Mouse (Mus musculus): ENCODE measurements at regions not wholly inside any gene's neighbourhood (a gene's known extent, or its start where the extent isn't known, plus 50 kb on each side); places are given as distances from the start of the nearest gene placed in this dataset.

DNA sequence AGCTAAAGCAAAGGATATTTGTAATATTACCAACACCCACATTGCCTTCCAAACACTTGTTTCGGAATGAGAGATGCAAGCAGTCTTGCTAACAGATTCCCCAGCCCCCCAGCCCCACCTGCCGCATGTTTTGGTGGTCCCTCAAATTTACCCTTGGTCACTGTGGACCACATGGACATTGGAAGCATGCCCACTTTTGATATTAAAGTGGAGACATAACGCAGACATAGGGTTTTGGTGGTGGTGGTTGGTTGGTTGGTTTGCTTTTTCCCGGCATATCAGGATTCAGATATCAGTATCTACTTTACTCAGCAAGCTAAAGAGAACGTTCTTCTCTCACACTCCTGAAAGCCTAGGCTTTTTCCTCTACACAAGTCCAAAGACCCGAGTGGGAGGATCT is 381.3 kb downstream of the Zfp536 start:
- no peaks in the 10 kb centered on the region for H3K9me3 ChIP-seq
- DNase-seq (ENCODE audit: low spot score) = no peak
- WGBS = 76% methylated on average over 6 of the region's 6 CpGs
- H3K27me3 ChIP-seq (ENCODE audit: insufficient read depth, poor library complexity, severe bottlenecking) = no peaks in the 10 kb centered on the region
- no peak overlapping the region for H3K4me3 ChIP-seq
- H3K4me1 ChIP-seq = peaks cover 10% of the 10 kb centered on the region
- no peak overlapping the region for H3K27ac ChIP-seq
- no peaks in the 10 kb centered on the region for H3K36me3 ChIP-seq

DNA sequence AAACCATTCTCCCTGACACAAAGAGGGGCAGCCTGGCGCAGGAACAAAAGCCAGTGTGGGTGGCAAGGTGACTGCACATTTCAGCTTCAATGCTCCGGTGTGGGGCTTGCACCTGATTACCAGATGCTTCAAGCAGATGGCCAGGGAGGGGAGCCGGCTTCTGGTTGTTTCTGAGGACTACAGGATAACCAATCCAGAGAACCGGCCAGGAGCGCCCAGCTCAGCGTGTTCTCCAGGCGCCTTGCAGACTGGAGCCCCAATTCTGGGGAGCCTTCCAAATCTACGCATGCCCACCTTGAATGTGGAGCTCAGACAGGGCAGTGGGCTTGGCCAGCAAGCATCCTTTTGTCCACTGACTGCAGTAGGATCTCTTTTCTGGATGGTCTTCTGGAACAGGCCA is 380.8 kb downstream of the Zfp536 start:
- Histone ChIP-seq H3K4me3 (no peak overlapping the region), H3K36me3 (no peaks in the 10 kb centered on the region), H3K27ac (no peak overlapping the region), H3K27me3 (ENCODE audit: insufficient read depth, poor library complexity, severe bottlenecking) (no peaks in the 10 kb centered on the region), H3K9me3 (no peaks in the 10 kb centered on the region), H3K4me1 (peaks cover 10% of the 10 kb centered on the region)
- DNase-seq (ENCODE audit: low spot score) = no peak
- WGBS = 89% methylated on average over 8 of the region's 8 CpGs

DNA sequence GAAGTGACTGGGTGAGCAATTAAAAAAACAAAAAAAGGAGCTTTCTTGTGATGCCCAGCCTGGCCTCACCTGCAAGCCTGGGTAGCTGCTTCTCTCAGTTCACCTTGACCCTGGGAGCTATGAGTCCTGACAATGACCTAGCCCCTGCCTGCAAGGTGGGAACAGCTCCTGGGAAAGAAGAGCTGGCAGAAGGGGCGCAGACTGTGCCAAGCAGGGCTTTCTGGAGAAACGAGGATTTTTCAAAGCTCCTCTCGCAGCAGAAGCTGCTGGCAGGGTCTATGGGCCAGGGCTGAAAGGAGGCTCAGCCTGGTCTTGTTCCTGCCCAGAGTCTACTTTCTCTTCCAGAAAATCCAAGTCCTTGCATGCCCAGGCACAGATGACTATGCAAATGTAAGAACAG is 380.4 kb downstream of the Zfp536 start:
- no peak for DNase-seq (ENCODE audit: low spot score)
- no peaks in the 10 kb centered on the region for H3K27me3 ChIP-seq (ENCODE audit: insufficient read depth, poor library complexity, severe bottlenecking)
- H3K4me3 ChIP-seq = no peak overlapping the region
- peaks cover 10% of the 10 kb centered on the region for H3K4me1 ChIP-seq
- no peak overlapping the region for H3K27ac ChIP-seq
- no peaks in the 10 kb centered on the region for H3K9me3 ChIP-seq
- 78% methylated on average over 3 of the region's 3 CpGs for WGBS
- H3K36me3 ChIP-seq = no peaks in the 10 kb centered on the region

DNA sequence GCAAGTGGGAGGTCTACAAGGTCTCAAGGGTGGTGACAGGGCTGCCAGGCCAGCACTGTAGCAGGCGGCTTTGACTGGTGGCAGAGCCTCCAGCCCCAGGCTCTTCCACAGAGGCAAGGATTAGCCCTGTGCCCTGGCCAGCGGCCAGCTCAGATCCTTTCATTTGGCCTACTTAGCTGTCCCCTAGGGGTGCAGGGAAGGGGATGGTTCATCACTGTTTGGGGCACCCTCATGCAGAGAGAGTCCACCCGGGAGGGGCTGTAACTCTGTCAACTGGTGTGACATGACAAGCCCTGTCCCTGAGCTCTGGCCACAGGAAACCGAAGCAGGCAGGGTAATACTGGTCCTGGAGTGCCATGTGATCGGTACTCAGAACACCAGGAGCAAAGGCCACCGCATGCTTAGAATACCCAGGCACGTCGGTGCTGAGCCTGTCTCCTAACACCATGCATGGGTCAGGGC is 378.4 kb downstream of the Zfp536 start:
- H3K27ac ChIP-seq = 0 out of 2 replicates have a peak overlapping the region, but pooled peaks have one; percentile 59
- H3K4me3 ChIP-seq = no peak overlapping the region
- WGBS = 56% methylated on average over 8 of the region's 8 CpGs
- peaks cover 10% of the 10 kb centered on the region for H3K4me1 ChIP-seq
- H3K27me3 ChIP-seq (ENCODE audit: insufficient read depth, poor library complexity, severe bottlenecking) = no peaks in the 10 kb centered on the region
- H3K9me3 ChIP-seq = no peaks in the 10 kb centered on the region
- H3K36me3 ChIP-seq = no peaks in the 10 kb centered on the region
- no peak for DNase-seq (ENCODE audit: low spot score)

DNA sequence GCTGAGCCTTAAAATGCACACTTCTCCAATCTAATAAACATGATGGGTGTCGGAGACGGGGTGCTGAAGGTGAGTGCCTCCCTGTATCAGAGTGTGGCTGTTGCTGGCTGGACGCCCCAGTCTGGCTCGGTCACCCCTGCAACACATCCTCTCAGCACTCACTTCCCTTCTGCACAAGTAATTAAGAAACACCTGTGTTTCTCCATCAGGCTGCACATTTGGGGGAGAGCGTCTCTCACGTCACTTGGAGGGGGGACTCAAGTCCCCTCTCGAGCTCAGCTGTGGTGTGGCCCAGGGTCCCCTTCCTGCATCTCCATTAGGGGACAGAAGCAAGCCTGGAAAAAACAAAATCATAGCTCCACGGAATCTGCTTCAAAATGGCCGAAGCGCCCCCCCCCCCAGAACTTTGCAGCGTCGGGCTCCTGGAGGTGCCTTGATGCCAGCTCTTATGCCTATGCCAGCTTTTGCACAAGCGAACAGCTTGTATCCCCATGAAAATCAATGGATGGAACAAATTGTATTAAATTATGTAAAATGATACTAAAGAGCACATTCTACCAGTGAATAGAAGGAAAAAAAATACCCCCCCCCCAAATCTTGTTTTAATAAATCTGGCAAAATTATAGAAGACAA is 377.4 kb downstream of the Zfp536 start:
- Histone ChIP-seq H3K9me3 (no peaks in the 10 kb centered on the region), H3K27me3 (ENCODE audit: insufficient read depth, poor library complexity, severe bottlenecking) (no peaks in the 10 kb centered on the region), H3K36me3 (no peaks in the 10 kb centered on the region), H3K27ac (no peak overlapping the region), H3K4me3 (no peak overlapping the region), H3K4me1 (peaks cover 10% of the 10 kb centered on the region)
- DNase-seq (ENCODE audit: low spot score) = no peak
- 82% methylated on average over 13 of the region's 13 CpGs for WGBS

DNA sequence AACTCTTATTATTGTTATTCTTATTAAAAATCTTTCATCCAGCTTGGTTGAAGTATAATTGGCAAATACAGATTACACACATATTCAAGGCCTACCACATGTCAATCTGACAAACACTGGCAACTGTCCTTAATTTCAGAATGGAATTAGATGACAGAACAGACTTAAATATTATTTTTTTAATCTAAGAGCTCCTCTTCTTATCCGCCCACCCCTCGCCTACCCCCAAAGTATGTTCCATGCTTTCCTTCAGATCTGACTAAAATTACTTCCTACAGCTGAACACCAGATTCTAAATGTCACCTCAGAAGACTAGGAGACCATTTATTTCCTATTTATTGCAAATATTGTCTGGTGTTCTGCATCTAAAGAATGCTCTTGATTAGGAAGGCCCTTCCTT is 370.0 kb downstream of the Zfp536 start:
- no peak overlapping the region for H3K27ac ChIP-seq
- no peaks in the 10 kb centered on the region for H3K4me1 ChIP-seq
- no peaks in the 10 kb centered on the region for H3K36me3 ChIP-seq
- H3K9me3 ChIP-seq = no peaks in the 10 kb centered on the region
- no peaks in the 10 kb centered on the region for H3K27me3 ChIP-seq (ENCODE audit: insufficient read depth, poor library complexity, severe bottlenecking)
- H3K4me3 ChIP-seq = no peak overlapping the region
- 85% methylated on average over 2 of the region's 2 CpGs for WGBS
- DNase-seq (ENCODE audit: low spot score) = no peak

DNA sequence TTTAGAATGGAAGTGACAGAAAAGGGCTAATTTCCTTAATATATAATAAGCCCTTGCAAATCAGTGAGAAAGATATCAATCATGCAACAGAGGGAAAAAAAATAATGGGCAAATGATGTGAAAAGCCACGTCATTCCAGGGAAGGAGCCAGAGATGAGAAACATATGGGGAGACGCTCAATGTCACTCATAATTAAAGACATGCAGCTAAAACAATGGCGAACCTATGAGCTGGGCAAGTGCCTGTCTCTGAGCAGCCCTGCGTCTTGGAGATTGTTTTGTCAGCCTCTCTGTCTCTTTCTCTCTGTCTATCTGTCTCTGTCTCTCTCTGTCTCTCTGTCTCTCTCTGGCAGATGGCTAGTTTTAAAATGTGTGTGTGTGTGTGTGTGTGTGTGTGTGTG is 360.1 kb downstream of the Zfp536 start:
- no peaks in the 10 kb centered on the region for H3K27me3 ChIP-seq (ENCODE audit: insufficient read depth, poor library complexity, severe bottlenecking)
- no peaks in the 10 kb centered on the region for H3K36me3 ChIP-seq
- H3K4me1 ChIP-seq = no peaks in the 10 kb centered on the region
- WGBS = 63% methylated on average over 4 of the region's 4 CpGs
- no peak overlapping the region for H3K27ac ChIP-seq
- no peaks in the 10 kb centered on the region for H3K9me3 ChIP-seq
- no peak overlapping the region for H3K4me3 ChIP-seq
- DNase-seq (ENCODE audit: low spot score) = no peak

DNA sequence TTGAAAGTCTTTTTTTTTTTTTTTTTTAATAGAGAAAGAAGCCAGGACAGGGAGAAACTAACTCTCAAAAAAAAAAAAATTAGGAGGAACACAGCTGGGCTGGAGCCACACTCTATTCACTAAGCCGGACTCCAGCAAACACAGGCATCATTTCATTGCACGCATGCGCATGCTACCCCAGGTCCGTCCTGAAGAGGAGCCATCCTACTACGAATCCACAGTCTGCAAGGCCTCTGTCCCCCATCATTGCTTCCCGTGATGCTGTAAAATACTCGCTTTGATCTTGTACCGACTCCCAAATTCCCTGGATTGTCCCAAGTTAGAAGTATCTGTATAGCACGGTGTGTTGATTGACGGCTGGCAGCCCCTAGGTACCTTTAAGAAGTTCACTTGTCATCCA is 351.7 kb downstream of the Zfp536 start:
- Histone ChIP-seq H3K36me3 (no peaks in the 10 kb centered on the region), H3K4me3 (no peak overlapping the region), H3K27me3 (ENCODE audit: insufficient read depth, poor library complexity, severe bottlenecking) (no peaks in the 10 kb centered on the region), H3K27ac (no peak overlapping the region), H3K4me1 (no peaks in the 10 kb centered on the region), H3K9me3 (no peaks in the 10 kb centered on the region)
- DNase-seq (ENCODE audit: low spot score) = peak; percentile 61
- 80% methylated on average over 10 of the region's 10 CpGs for WGBS

Measured in heart, embryonic 10.5 days (tissue).